Mouse (Mus musculus): ENCODE data around the gene Grik5. TPM values are rescaled to one million over a fixed set of nuclear protein-coding genes. Genes with fewer than 3 reads are reported as not detected.

The Grik5 gene
- total RNA-seq (2014; rRNA removed) (141 and 142 TPM in 2 replicates), polyA plus RNA-seq (2015; fragmentation: Nextera tagmentation; extraction: Ambion mirVana) (14.6 and 14.8 TPM in 2 replicates)

DNA sequence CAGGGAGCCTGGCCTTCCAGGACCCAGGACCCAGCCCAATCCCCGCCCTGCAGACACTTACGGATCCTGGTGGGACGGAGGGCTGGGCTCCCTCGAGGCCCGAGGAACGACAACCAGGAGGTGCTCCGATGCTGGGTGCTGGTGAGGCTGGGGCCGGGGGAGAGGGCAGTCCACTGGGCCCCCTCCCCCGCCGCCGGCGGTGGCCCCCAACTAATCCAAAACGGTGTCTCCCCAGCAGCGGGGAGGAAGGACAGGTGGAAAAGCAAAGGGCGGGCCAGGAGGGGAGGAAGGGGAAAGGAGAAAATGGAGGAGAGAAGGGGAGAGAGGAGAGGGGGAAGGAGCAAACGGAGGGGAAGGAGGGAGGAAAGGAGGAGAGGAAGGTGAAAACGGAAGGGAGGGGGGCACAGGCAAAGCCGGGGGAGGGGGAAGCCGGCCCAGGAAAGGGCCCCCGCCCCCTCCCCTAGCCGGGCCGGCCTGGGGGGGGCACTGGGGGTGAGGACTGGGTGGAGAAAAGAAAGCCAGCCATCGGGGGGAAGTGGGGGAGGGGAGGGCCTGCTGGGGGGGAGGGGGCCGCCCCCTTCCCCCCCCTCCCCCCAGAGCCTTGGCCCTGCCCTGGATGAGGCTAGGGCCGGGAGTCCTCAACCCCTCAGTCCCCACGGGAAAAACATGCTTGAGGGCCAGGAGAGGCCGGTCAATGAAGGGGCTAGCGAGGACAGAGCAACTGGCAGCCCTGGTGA, at the start of gene Grik5, which contains the start of gene Zfp574:
Gene Grik5 (minus strand): TSS at position 368 of the 737 bp plus-strand sequence.
Gene Zfp574 (plus strand): TSS at position 589 of the 737 bp plus-strand sequence.
- Histone ChIP-seq H3K9ac (replicated peaks; ENCODE audit: low read length) (peak within 1 kb of the TSS; percentile 90), H3K27ac (peak within 1 kb of the TSS; percentile 91), H3K4me1 (ENCODE audit: insufficient read depth, low read length) (peaks cover 27% of the 10 kb centered on the region; the same call in 1 of the 2 replicates), H3K27me3 (ENCODE audit: insufficient read depth, low read length) (no peaks in the 10 kb centered on the region), H3K4me3 (ENCODE audit: low read length) (peak within 1 kb of the TSS; percentile 64), H3K4me2 (ENCODE audit: low read depth, low read length) (peak within 1 kb of the TSS; percentile 87), H3K9me3 (ENCODE audit: low read length) (no peaks in the 10 kb centered on the region), H3K36me3 (ENCODE audit: insufficient read depth, low read length) (peaks cover 12% of the 10 kb centered on the region)
- ATAC-seq (no peak), DNase-seq (ENCODE audit: low spot score) (peak; percentile 50)
- under 1% methylated on average over 19 of the region's 28 CpGs for WGBS
- no peak for TF ChIP-seq CTCF (IDR thresholded peaks at IDR 0.05; ENCODE audit: low read depth)

DNA sequence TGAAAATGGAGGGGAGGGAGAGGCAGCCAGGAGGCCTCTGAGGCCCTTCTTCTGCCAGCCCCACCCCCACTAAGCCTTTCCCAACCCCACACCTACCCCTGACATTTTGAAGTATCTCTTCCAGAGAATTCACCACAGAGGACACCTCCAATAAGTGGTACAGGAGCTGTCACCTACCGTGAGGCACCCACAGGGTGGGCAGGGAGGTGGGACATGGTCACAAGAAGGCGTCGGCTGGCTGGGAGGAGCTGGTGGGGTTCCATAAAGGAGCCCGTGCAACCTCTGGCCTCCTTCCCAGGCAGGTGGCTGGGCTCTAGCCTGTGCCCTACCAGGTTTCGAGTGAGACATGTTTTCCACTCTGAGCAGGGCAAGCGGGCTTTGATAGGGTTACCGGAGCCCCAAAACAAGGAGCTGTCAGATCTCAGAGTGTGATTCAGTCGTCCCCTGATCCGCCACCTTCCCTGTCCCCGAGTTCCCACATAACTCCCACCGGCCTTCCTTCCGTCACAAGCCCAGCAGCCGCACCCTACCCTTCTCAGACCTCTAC, 49.2 kb upstream of the Grik5 start:
- Histone ChIP-seq H3K4me3 (ENCODE audit: low read length) (no peak overlapping the region), H3K9me3 (ENCODE audit: low read length) (no peaks in the 10 kb centered on the region), H3K9ac (replicated peaks; ENCODE audit: low read length) (no peak overlapping the region), H3K27me3 (ENCODE audit: insufficient read depth, low read length) (no peaks in the 10 kb centered on the region), H3K4me2 (ENCODE audit: low read depth, low read length) (no peak overlapping the region), H3K27ac (no peak overlapping the region), H3K36me3 (ENCODE audit: insufficient read depth, low read length) (no peaks in the 10 kb centered on the region), H3K4me1 (ENCODE audit: insufficient read depth, low read length) (no peaks in the 10 kb centered on the region)
- DNase-seq (ENCODE audit: low spot score): no peak
- WGBS: 72% methylated on average over 13 of the region's 13 CpGs
- ATAC-seq: no peak
- no peak for TF ChIP-seq CTCF (IDR thresholded peaks at IDR 0.05; ENCODE audit: low read depth)

DNA sequence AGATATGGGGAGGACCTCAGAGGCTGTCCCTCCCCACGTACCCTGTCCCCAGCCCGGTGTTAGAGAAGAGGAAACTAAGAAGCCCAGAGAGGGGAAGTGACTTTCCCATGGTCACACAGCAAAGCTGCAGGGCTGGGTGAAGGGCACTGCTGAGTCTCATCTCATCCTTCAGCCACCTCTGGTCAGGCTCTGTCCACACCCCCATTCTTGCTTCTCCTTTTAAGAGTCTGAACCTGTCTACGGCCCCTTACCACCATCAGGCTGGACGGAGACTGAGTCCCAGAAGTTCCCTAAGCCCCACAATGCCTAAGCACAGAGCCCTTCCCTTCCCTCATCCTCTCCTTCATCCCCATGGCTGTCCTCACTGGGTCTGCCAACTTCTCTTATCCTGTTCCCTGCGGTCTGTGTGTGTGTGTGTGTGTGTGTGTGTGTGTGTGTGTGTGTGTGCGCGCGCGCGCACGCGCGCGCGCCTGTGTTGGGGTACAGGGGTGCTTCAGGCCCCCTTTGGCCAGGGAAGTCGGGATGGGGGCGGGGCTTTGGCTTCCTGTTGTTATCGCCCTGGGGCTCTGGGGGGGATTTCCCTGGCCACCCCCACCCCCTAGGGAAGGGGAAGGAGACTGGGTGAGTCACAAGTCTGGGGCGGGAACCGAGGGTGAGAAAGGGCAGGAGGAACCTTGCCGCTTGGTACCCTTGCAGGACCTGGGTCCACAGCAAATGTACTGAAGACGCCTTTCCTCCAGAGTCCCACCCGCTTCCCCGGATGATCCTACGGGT, 48.1 kb upstream of the Grik5 start:
- no peak overlapping the region for H3K27ac ChIP-seq
- no peak for TF ChIP-seq CTCF (IDR thresholded peaks at IDR 0.05; ENCODE audit: low read depth)
- H3K27me3 ChIP-seq (ENCODE audit: insufficient read depth, low read length): no peaks in the 10 kb centered on the region
- H3K4me2 ChIP-seq (ENCODE audit: low read depth, low read length): no peak overlapping the region
- ATAC-seq (no peak), DNase-seq (ENCODE audit: low spot score) (no peak)
- no peaks in the 10 kb centered on the region for H3K36me3 ChIP-seq (ENCODE audit: insufficient read depth, low read length)
- no peaks in the 10 kb centered on the region for H3K4me1 ChIP-seq (ENCODE audit: insufficient read depth, low read length)
- no peak overlapping the region for H3K9ac ChIP-seq (replicated peaks; ENCODE audit: low read length)
- 80% methylated on average over 15 of the region's 25 CpGs for WGBS
- no peaks in the 10 kb centered on the region for H3K9me3 ChIP-seq (ENCODE audit: low read length)
- no peak overlapping the region for H3K4me3 ChIP-seq (ENCODE audit: low read length)

GRCm38 (mm10) chr7:25112956-25113603, 40.9 kb upstream of the Grik5 start:
- 82% methylated on average over 16 of the region's 16 CpGs for WGBS
- Histone ChIP-seq H3K4me1 (ENCODE audit: insufficient read depth, low read length) (no peaks in the 10 kb centered on the region), H3K27ac (peak overlapping the region; percentile 68; the same call in 1 of the 2 replicates), H3K27me3 (ENCODE audit: insufficient read depth, low read length) (no peaks in the 10 kb centered on the region), H3K9ac (replicated peaks; ENCODE audit: low read length) (no peak overlapping the region), H3K36me3 (ENCODE audit: insufficient read depth, low read length) (no peaks in the 10 kb centered on the region), H3K4me2 (ENCODE audit: low read depth, low read length) (no peak overlapping the region), H3K9me3 (ENCODE audit: low read length) (no peaks in the 10 kb centered on the region), H3K4me3 (ENCODE audit: low read length) (no peak overlapping the region)
- no peak for DNase-seq (ENCODE audit: low spot score)
- ATAC-seq: peak; percentile 54; the same call in 1 of the 2 replicates
- TF ChIP-seq CTCF (IDR thresholded peaks at IDR 0.05; ENCODE audit: low read depth): no peak

DNA sequence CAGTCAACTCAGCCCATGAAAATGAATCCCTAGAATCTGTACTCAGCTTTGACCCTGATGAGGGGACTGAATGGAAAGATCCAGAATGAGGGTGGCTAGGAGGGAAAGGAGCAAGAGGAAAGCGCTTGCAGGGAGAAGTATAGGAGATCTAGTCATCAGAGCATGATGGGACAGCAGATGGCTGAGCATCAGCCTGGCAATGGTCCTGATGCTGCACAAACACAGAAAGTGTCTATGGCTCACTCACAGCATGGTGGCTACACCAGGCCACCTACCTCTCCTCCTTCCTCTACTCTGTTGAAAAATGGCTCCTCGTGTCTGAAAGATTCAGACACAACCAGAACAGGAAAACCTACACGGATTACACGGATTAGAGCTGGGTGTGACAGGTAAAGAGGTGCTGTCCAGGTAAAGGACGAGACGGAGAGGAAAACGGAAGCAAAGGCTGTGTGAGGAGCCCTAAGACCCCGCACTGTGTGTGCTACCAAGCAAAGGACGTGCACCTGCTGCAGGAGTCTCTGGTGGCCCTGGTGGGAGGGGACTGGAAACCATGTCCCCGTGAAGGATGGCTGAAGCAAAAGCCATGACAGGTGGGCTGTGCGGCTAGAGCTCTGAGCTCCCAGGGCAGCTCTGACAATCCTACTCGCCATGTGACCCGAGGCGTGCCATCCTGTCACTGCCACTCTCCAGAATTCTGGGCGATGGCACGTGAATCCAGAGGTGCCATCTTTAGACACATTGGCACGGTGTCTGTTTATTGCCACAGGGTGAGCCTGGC, 40.2 kb upstream of the Grik5 start:
- 67% methylated on average over 17 of the region's 17 CpGs for WGBS
- no peak overlapping the region for H3K9ac ChIP-seq (replicated peaks; ENCODE audit: low read length)
- DNase-seq (ENCODE audit: low spot score) (peak; percentile 62), ATAC-seq (peak; percentile 79)
- H3K4me1 ChIP-seq (ENCODE audit: insufficient read depth, low read length): no peaks in the 10 kb centered on the region
- H3K27me3 ChIP-seq (ENCODE audit: insufficient read depth, low read length): no peaks in the 10 kb centered on the region
- H3K27ac ChIP-seq: peak overlapping the region; percentile 68; the same call in 1 of the 2 replicates
- no peak overlapping the region for H3K4me2 ChIP-seq (ENCODE audit: low read depth, low read length)
- TF ChIP-seq CTCF (IDR thresholded peaks at IDR 0.05; ENCODE audit: low read depth): no peak
- H3K36me3 ChIP-seq (ENCODE audit: insufficient read depth, low read length): no peaks in the 10 kb centered on the region
- H3K4me3 ChIP-seq (ENCODE audit: low read length): no peak overlapping the region
- no peaks in the 10 kb centered on the region for H3K9me3 ChIP-seq (ENCODE audit: low read length)
